Mouse (Mus musculus) 416B (cell line): ENCODE results near the gene Sfi1.
"Not testable (repeated sequence)": the region's sequence is repeated elsewhere in the genome, so short reads cannot be mapped to it uniquely, and the experiment has no call there.

Source experiments
- DNase-seq: peaks from one replicate; pipeline ENCODE4 v3.0.0; 2011; ENCODE audit warnings: low read depth

The Sfi1 gene

GRCm38 (mm10) chr11:3173425-3174318 lies 19.6 kb downstream of the Sfi1 start:
- peak; percentile 24 for DNase-seq

GRCm38 (mm10) chr11:3172526-3172925 lies 20.7 kb downstream of the Sfi1 start:
- not testable (repeated sequence) for DNase-seq

- DNase-seq: not testable (repeated sequence)
These were observed 21.3 kb downstream of the Sfi1 start for GRCm38 (mm10) chr11:3171931-3172330.

GRCm38 (mm10) chr11:3169042-3169441 lies 24.2 kb downstream of the Sfi1 start:
- DNase-seq: not testable (repeated sequence)

- DNase-seq: peak; percentile 26
These were observed 25.7 kb downstream of the Sfi1 start for GRCm38 (mm10) chr11:3167571-3168001.

- not testable (repeated sequence) for DNase-seq
These were observed 26.1 kb downstream of the Sfi1 start for GRCm38 (mm10) chr11:3167129-3167528.

GRCm38 (mm10) chr11:3166321-3166720 lies 26.9 kb downstream of the Sfi1 start:
- DNase-seq: not testable (repeated sequence)

GRCm38 (mm10) chr11:3165210-3165782 lies 28.0 kb downstream of the Sfi1 start:
- DNase-seq: peak; percentile 34

- DNase-seq: not testable (repeated sequence)
These were observed 29.6 kb downstream of the Sfi1 start for GRCm38 (mm10) chr11:3163661-3164060.

GRCm38 (mm10) chr11:3163122-3163521 lies 30.1 kb downstream of the Sfi1 start:
- not testable (repeated sequence) for DNase-seq

GRCm38 (mm10) chr11:3162236-3162897 lies 30.9 kb downstream of the Sfi1 start:
- not testable (repeated sequence) for DNase-seq

- not testable (repeated sequence) for DNase-seq
These were observed 31.9 kb downstream of the Sfi1 start for GRCm38 (mm10) chr11:3161370-3161769.

GRCm38 (mm10) chr11:3158800-3159199 lies 34.5 kb downstream of the Sfi1 start:
- DNase-seq: not testable (repeated sequence)

- peak; percentile 34 for DNase-seq
These were observed 35.3 kb downstream of the Sfi1 start for GRCm38 (mm10) chr11:3157996-3158395.

GRCm38 (mm10) chr11:3156991-3157390 lies 36.3 kb downstream of the Sfi1 start:
- DNase-seq: not testable (repeated sequence)

- peak; percentile 36 for DNase-seq
These were observed 39.4 kb downstream of the Sfi1 start for GRCm38 (mm10) chr11:3153666-3154397.

- not testable (repeated sequence) for DNase-seq
These were observed 41.9 kb downstream of the Sfi1 start for GRCm38 (mm10) chr11:3151358-3151757.

- not testable (repeated sequence) for DNase-seq
These were observed 42.6 kb downstream of the Sfi1 start for GRCm38 (mm10) chr11:3150677-3151003.

- DNase-seq: not testable (repeated sequence)
These were observed 43.1 kb downstream of the Sfi1 start for GRCm38 (mm10) chr11:3150003-3150676.

GRCm38 (mm10) chr11:3149471-3149870 lies 43.8 kb downstream of the Sfi1 start:
- not testable (repeated sequence) for DNase-seq

- DNase-seq: not testable (repeated sequence)
These were observed 46.5 kb downstream of the Sfi1 start for GRCm38 (mm10) chr11:3146806-3147205.
